Mouse (Mus musculus) frontal cortex, postnatal 36 days (tissue): Measurements from ENCODE around the gene 4930432K21Rik.

Experiments used
- DNase-seq, 2 experiments: peaks; one replicate each; pipeline ENCODE4 v3.0.0; 2022; ENCODE audit warnings: low spot score in 2 of 2

Gene 4930432K21Rik

GRCm38 (mm10) chr8:84147324-84147766 lies 480 bp upstream of the 4930432K21Rik start:
- DNase-seq, result no peak

- DNase-seq, result no peak
Measured at GRCm38 (mm10) chr8:84148531-84148850, 666 bp downstream of the 4930432K21Rik start.

- no peak for DNase-seq
Measured at GRCm38 (mm10) chr8:84149181-84149580, 1.4 kb downstream of the 4930432K21Rik start.

- DNase-seq, result no peak
Measured at GRCm38 (mm10) chr8:84157620-84158019, 9.8 kb downstream of the 4930432K21Rik start.

GRCm38 (mm10) chr8:84167696-84168095 lies 19.9 kb downstream of the 4930432K21Rik start:
- no peak for DNase-seq

GRCm38 (mm10) chr8:84170096-84170495 lies 22.3 kb downstream of the 4930432K21Rik start:
- no peak for DNase-seq

- DNase-seq, result no peak
Measured at GRCm38 (mm10) chr8:84173861-84174260, 26.0 kb downstream of the 4930432K21Rik start.

- no peak for DNase-seq
Measured at GRCm38 (mm10) chr8:84176560-84176959, 28.7 kb downstream of the 4930432K21Rik start.

GRCm38 (mm10) chr8:84177405-84177804 lies 29.6 kb downstream of the 4930432K21Rik start:
- no peak for DNase-seq

- no peak for DNase-seq
Measured at GRCm38 (mm10) chr8:84178592-84178991, 30.8 kb downstream of the 4930432K21Rik start.

- no peak for DNase-seq
Measured at GRCm38 (mm10) chr8:84179946-84180345, 32.1 kb downstream of the 4930432K21Rik start.

GRCm38 (mm10) chr8:84180530-84181190 lies 32.8 kb downstream of the 4930432K21Rik start:
- DNase-seq, result no peak

GRCm38 (mm10) chr8:84182833-84183232 lies 35.0 kb downstream of the 4930432K21Rik start:
- no peak for DNase-seq

- no peak for DNase-seq
Measured at GRCm38 (mm10) chr8:84183261-84184084, 35.6 kb downstream of the 4930432K21Rik start.

- peak in 1 of 2 experiments; percentile 19 for DNase-seq
Measured at GRCm38 (mm10) chr8:84184085-84185043, 36.5 kb downstream of the 4930432K21Rik start.

- DNase-seq, result no peak
Measured at GRCm38 (mm10) chr8:84185117-84185516, 37.3 kb downstream of the 4930432K21Rik start, which contains the start of gene Nanos3. Gene Nanos3, minus strand, starts transcription at chr8:84185217.

GRCm38 (mm10) chr8:84186547-84186946 lies 38.7 kb downstream of the 4930432K21Rik start:
- DNase-seq, result peak; percentile 77 to 83

GRCm38 (mm10) chr8:84187065-84187755 lies 39.4 kb downstream of the 4930432K21Rik start:
- DNase-seq, result peak in 1 of 2 experiments; percentile 54

GRCm38 (mm10) chr8:84188671-84189070 lies 40.8 kb downstream of the 4930432K21Rik start:
- DNase-seq, result no peak

- no peak for DNase-seq
Measured at GRCm38 (mm10) chr8:84189603-84190002, 41.8 kb downstream of the 4930432K21Rik start.

GRCm38 (mm10) chr8:84190191-84190867 lies 42.5 kb downstream of the 4930432K21Rik start:
- DNase-seq, result no peak
